Mouse (Mus musculus): Measurements from ENCODE around the gene Heatr4.
"Not testable (repeated sequence)": the region's sequence is repeated elsewhere in the genome, so short reads cannot be mapped to it uniquely, and the experiment has no call there.

The Heatr4 gene

DNA sequence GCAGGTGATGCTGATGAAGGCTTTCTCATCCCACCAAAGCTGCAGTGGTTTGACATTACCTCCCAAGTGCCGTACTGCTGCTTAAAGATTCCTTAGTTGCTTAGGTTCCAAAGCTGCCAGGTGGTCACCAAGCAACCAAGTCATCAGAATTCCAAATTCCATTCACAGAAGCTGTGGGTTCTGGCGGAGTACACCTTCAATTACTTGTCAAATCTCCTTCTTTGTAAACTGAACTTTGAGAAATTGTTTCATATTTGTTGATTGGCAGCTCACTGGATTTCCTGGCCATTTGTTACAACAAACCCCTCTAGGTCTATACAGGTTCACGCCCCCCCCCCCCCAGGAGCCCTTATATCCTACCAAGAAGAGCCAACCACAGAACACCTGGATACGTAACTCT is at the start of gene Heatr4:
Gene Heatr4 (minus strand): TSS at position 101 of the 400 bp plus-strand sequence.
- DNase-seq (ENCODE audit: low spot score), result no peak

DNA sequence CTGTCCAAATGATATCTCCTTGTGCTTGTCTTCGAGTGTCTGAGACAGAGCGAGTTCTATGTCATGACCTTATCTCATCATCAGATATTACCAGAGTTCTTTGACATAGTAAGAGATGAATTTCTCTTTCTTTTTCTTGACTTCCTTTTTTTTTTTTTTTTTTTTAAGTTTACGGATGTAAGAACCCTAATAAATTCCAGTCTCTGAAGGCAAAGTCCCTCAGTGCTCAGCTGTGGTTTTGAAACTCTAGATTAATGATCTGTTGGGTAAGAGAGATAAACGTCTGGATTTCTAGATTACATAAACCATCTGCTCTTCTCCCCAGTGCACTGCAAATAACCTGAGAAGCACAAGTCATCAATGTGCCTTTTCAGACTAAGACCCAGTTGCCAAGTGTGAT is 49.5 kb upstream of the Heatr4 start:
- DNase-seq (ENCODE audit: low spot score), result no peak

DNA sequence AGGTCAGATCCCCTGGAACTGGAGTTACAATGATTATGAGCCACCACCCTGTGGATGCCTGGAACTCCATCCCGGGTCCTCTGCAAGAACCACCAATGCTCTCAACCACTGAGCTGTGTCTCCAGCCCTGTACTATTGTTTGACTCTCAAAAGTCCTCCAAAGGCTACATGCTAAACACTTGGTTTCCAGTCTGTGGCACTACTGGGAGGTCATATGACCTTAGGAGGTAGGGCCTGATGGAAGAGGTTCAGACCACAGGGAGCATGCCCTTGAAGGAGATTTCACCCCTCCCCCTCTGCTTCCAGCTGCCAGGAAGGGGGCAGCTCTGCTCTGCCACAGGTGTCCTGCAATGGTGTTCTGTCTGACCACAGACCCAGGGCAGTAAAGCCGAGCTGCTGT is 48.6 kb upstream of the Heatr4 start:
- not testable (repeated sequence) for DNase-seq (ENCODE audit: low spot score)

DNA sequence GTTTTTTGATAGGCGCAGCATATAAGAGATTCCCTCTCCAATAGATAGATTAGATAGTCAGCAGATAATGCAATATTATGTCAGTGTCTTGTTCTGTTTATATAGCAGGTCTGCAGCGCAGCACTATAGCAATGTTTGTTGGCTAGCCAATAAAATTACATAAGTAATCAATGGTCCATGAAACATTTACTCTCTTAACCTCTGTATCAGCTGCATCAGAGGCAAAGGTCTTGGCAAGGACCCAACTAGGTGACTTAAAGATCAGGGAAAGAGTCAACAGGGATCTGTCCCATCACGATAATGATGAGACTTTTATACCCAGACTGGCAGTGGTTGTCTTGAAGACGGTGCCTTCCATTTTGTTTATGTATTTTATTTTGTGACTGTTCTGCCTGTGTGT is 48.2 kb upstream of the Heatr4 start:
- no peak for DNase-seq (ENCODE audit: low spot score)

DNA sequence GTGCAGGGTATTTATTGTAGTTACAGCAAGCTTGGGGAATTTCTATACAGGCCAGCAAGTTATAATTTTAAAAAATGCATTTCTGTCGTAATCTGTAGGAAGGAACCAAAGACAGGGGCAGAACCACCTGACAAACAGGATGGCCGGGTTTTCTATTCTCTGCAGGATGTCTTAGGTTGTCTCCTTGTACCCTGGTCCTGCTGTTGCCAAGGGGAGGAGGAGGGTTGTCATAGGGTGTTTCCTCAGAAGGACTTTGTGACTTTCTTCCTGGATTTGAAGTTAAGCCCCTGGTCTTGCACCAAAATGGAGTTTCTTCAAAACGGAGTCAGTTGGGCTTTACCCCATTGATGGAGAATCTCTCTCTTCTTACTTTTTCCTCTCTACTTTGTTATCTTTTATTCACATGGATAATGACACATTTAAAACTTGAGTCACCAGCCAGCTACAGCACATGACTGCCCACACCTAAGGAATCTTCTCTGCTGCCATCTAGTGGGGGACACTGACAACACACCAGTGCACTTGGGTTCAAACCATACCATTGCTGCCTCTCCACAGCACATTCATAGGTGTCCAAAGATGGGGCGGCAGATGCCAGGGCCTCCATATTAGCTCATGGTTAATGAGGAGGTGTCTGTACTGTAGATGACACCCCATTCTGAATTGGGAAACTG is 46.1 kb upstream of the Heatr4 start:
- peak; percentile 25 for DNase-seq (ENCODE audit: low spot score)

DNA sequence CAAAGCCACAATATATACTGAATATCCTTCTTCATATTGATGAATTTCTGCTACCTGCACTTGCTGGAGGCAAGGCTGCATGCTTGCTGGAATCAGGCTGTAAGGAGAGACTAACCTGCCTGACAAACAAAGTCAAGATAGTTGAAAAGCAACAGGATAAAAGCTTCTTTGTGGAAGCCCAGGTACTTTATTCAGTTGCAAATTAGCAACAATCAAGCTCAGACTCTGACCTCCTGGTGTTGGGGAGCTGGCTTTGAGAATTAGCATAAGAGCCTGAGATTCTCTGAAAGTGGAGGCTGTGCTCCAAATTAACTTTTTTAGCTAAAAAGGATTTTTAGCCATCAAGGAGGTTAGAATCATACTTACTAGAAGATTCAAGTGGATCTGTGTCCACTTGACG is 44.4 kb upstream of the Heatr4 start:
- not testable (repeated sequence) for DNase-seq (ENCODE audit: low spot score)

DNA sequence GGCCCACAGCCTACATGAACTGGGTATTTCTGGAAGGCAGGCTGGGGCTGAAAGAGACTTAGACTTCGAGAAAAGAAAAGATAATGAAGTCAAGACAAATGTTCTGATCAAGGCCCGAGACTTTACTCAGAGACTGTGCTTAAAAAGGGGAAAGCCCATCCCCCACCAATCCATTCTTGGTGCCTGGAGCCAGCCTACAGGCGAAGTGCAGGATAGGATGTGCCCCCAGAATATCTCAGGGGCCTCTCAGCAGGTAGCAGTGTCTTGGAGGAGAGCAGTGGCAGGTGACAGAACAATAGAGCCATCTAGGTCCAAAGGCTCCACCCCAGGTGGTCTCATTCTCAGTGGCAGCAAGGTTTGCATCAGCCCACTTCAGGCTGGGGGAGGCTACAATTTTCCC is 43.7 kb upstream of the Heatr4 start:
- DNase-seq (ENCODE audit: low spot score), result not testable (repeated sequence)

DNA sequence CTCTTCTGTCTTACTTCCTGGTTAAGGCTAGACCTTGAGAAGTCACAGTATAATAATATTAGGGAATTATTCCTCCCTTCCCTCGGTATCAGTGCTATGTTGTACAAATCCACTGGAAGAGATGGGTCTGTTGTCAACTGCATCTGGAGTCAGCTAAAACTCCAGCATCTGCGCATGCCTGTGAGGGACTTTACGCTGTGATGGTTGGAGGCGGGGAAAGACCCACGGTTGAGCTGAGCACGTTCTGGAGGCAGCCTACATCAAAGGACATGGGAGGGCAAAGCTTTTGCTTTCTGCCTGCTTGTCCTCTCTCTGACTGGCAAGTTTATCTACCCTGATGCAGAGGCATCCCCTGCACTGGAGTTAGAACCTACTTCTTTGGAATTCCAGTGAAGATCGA is 41.2 kb upstream of the Heatr4 start:
- DNase-seq (ENCODE audit: low spot score), result no peak

DNA sequence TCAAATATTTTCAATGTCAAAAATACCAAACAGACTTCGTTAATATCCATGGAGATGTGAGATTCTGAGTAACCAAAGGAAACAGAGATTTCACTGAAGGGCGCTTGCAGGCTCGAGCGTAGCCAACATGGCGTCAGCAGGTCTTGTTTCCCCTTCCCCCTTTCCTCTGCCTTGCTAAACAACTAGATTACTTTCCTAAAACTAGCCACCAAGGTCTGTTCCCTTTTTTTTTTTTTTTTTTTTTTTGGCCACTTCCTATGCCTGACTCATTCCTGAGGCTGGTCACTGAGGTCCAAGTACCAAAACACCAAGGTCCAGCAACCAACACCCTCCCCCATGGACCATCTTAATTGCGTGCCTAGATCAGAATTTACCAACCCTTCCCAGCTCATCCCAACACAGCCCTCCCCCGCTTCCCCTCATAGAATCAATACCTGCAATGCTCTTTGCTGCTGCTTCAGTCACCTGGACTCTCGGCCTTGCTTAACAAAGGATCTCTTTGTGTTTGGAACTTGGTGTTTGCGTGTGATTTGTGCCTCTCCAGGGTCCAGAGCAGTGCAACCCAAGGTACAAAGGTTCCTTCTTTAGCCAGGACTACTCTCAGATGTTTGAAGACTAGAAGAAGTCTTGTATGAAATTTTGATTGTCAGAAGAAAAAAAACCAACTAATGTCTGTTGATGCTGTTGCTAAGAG is 38.5 kb upstream of the Heatr4 start:
- no peak for DNase-seq (ENCODE audit: low spot score)

DNA sequence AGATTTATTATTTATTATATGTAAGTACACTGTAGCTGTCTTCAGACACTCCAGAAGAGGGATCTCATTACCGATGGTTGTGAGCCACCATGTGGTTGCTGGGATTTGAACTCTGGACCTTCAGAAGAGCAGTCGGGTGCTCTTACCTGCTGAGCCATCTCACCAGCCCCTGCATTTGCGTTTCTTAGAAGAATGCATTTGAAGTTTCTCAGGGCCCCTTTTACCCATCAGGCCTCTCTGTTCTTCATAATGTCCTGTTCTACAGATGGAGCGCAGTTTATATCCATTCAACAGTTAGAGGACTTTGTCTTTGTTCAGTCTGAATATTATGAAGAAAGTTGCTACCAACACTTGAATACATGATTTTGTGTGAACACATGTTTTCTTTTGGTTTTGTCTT is 37.6 kb upstream of the Heatr4 start:
- not testable (repeated sequence) for DNase-seq (ENCODE audit: low spot score)

DNA sequence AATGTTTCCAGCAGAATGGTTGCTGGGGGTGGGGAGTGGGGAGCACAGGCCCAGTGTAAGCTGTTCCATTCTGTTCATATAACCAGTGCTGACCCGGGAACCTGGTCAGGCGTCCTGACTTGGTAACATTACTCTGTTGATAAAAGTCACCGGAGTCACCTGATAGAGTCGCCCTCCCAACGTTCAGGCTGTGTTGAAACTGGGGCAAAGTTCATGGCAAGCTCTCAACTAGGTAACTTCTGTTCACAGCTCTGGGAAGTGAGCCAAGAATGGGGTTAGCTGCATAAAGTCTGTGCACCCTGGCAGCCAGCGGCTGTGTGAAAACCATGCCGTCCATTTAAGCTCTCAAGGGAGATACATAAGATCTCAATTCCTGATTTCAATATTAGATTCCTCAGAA is 35.9 kb upstream of the Heatr4 start:
- peak; percentile 34 for DNase-seq (ENCODE audit: low spot score)

DNA sequence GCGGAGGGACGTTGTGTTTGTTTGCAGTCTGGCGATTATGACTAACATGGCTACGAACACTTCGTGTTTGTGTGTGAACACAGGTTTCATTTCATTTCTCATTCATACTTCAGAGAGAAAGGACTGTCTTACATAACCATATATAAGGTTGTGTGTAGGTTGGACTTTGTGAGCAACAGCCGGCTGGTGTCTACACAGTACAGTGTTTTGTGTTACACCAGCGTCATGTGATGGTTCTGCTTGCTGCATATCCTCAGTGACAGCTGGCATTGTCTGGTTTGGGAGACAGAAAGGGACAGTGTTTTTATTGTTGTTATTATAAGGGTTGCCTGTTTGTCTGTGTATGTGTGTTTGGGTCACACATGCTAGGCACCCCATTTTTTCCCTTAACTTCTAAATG is 29.0 kb upstream of the Heatr4 start:
- no peak for DNase-seq (ENCODE audit: low spot score)

DNA sequence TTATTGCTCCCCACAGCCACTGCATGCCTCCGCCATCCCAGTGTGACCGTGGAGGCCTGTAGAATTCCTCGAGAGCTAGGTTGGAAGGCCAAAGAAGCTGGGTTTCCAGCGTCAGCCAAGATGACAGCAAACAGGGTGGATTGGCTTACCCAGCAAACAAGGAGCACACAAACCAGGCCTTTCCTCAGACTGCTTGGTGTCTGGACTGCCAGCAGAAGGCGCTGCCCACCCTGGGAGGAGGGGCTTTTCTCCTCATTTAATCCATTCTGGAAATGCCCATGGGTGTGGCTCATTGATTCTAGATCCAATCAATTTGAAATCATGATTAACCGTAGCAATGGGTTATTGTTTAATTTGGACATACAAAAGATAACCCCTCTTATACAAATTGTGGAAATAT is 28.5 kb upstream of the Heatr4 start:
- DNase-seq (ENCODE audit: low spot score), result no peak

DNA sequence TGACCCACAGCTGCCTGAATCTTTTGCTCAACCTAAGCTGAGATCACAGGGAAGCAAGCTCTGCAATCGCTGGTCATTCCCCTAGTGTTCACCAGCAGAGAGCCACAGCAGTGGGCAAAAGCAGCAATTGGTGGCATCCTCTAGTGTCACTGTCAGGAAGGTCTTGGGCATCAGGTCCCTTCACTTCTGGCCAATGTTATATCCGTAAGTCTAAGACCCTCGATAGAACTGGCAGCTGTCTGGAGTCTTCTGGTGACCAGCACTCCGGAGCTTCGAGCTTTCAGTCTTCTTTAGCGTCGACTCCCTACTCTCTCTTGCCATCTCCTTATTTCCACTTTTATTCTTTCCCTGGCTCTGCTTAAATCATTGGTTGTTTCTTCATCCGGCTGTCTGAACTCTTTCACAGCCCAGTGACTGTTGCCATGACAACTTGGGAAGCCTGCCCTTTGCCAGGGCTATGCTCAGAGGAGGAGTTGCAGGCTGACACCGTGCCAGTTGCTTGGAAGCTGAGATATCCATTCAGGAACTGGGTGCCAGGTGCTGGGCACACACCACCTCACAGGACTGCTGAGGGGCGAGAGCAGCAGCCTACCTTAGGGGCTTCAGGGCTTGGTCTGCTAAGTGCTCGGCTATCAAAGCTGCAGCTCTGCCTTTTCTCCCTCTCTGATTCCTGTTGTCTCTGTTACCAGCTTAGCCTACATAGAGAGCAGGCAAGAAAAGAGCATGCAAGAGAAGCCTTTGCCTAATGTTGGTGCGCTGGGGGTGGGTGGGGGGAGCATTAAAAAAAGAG is 26.8 kb upstream of the Heatr4 start:
- DNase-seq (ENCODE audit: low spot score), result peak; percentile 80

DNA sequence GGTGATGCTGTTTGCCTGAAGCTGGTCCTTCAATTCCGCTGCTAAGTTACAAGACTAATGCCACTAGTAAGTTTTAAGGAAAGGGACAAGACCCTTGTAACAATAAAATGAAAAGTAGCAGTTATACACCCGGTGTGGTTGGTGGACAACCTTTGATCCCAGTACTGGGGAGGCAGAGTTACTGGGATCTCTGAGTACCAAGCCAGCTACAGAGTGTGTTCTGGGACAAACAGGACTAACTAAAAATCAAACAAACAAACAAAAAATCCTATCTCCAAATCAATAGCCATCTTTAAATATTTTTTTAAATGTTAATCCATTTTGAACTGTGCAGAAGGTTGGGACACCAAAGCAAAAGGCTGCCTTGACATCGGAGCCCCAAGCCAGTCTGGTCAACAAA is 25.5 kb upstream of the Heatr4 start:
- DNase-seq (ENCODE audit: low spot score), result no peak

DNA sequence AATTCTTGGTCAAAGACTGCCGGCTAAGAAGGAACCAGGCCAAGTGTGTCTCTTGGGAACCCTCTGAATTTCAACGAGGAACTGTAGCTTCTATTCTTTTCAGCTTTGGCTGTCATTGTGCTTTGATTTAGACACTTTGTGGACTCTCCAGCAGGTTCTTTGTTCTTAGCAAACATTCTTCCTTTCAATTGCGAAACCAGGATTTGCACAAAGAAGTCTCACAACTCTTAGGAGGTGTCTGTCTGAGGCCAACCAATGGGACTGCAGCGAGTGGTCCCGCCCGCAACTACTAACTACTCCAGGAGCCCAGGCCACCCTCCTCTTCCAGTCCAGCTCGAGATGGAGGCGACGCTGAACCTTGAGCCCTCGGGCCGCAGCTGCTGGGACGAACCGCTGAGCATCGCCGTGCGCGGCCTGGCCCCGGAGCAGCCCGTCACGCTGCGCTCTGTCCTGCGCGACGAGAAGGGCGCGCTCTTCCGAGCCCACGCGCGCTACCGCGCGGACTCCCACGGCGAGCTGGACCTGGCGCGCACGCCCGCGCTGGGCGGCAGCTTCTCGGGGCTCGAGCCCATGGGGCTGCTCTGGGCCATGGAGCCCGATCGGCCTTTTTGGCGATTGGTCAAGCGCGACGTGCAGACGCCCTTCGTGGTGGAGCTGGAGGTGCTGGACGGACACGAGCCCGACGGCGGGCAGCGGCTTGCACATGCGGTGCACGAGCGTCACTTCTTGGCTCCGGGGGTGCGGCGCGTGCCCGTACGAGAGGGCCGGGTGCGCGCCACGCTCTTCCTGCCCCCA is 24.7 kb upstream of the Heatr4 start, which contains the start of gene Acot1:
Gene Acot1 (plus strand): TSS at position 320 of the 795 bp plus-strand sequence.
- DNase-seq (ENCODE audit: low spot score), result peak; percentile 76

DNA sequence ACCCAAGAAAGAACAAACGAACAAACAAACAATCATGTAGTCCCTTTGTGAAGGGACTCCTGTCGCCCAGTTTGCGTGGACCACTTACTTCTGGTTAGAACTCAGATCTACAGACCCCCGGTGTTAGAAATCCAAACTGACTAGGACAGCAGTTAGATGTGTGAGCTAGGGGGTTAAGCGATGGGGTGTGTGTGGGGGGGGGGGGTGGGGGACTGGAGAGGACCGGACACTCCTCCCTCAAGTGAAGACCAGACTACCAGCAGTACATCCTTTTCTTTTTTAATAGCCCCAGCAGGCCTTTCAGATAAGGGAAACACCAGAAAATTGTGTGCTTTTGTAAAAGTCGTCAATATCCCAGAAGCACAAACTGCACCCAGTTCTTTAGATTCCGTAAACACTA is 24.1 kb upstream of the Heatr4 start:
- no peak for DNase-seq (ENCODE audit: low spot score)

DNA sequence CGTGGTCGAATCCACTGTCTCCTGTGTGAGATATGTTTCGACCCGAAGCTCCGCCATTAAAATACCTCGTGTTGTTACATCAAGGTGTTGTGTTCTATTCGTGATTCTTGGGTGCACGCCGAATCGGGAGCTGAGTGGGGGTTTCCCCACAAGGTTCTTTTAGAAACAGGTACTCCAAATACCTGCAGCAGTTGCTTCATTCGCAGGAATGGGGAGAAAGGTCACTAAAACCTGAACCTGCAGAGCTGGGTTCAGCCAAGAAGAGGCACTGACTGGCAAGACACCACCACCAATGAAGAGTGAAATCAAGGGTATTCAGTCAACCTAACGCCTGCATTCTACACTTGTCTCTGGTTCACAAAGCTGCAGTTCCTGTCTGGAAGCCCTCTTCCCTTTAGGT is 23.6 kb upstream of the Heatr4 start:
- DNase-seq (ENCODE audit: low spot score), result no peak

DNA sequence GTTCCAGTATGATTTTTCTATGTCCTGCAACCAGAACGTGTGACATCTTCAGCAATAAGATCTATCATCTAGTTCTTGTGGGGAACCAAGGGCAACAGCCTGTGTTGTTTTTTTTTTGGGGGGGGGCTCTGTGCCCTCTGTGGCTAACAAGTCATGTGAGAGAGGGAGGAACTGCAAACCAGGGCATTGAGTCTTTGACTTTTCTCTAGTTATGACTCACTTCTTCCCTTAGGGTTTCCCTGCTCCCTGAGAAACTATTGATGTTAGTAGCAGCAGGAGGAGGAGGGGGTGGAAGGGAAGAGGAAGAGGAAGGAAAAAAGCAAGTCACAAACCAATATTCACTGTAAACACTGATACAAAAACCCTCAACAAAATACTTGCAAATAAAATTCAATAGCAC is 19.2 kb upstream of the Heatr4 start:
- DNase-seq (ENCODE audit: low spot score), result no peak

DNA sequence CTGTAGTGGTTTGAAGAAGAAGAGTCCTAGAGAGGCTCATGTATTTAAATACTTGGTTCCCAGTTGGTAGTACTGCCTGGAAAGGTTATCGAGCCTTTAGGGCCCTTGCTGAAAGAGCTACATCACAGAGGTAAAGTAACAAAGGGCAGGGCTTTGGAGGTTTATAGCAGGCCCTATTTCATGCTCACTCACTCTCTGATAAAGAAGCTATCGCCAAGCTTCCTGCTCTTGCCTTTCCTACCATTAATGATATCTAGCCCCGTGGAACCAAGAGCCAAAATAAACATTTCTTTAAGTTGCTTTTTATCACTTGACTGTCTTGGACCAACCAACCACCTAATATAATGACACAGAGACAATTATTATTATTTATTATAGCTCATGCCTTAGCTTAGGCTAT is 15.8 kb upstream of the Heatr4 start:
- no peak for DNase-seq (ENCODE audit: low spot score)

DNA sequence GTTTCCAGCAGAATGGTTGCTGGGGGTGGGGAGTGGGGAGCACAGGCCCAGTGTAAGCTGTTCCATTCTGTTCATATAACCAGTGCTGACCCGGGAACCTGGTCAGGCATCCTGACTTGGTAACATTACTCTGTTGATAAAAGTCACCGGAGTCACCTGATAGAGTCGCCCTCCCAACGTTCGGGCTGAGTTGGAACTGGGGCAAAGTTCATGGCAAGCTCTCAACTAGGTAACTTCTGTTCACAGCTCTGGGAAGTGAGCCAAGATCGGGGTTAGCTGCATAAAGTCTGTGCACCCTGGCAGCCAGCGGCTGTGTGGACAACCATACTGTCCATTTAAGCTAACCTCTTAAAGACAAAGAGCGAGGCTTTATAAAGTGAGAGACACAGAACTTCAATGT is 14.6 kb upstream of the Heatr4 start:
- peak; percentile 15 for DNase-seq (ENCODE audit: low spot score)

All from ovary, adult 18-20 months (tissue).